Mouse (Mus musculus): ENCODE results near the gene Wwox.
A peak's percentile ranks its signal among the peaks of the same experiment; 100 is the strongest.

Gene Wwox

DNA sequence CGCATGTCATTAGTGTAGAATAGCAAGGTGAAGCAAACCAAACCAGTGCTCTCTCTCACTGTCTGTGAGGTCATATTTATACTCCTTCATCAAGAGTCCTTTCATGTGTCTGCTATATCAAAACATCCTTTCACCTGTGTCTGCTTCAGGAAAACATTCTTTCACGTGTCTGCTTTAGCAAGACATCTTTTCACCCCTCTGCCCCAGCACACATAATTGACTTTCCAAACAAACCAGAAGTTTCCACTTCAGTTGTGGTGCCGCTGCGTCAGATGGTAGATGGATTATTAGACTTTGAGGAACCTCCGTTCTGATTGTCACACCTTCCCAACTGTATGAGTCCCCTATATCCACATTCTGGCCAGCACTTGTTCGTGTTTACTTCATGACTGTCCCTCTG lies 429.9 kb downstream of the Wwox start:
- DNase-seq (ENCODE audit: extremely low spot score) = no peak

GRCm38 (mm10) chr8:114870410-114870809 lies 431.0 kb downstream of the Wwox start:
- no peak for DNase-seq (ENCODE audit: extremely low spot score)

DNA sequence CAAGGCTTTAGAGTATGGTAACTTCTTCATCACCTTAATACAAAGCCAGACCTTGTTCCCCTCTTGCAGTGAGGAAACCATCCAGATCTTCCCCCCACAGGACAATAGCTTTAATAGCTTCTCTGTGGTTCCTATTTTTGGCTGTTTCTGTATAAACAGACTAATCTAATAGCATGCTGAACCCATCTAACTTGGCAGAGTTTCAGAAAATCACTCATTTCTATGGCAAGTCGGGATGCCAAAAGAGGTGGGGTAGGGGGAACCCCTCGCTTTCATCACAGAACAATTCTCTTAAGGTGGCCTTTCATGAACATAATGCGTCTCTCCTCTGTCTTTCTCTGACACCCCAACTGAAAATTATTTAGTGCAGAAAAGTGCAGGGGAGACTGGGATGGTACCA lies 433.0 kb downstream of the Wwox start:
- DNase-seq (ENCODE audit: extremely low spot score) = no peak

GRCm38 (mm10) chr8:114875161-114875560 lies 435.7 kb downstream of the Wwox start:
- no peak for DNase-seq (ENCODE audit: extremely low spot score)

GRCm38 (mm10) chr8:114876161-114876611 lies 436.7 kb downstream of the Wwox start:
- peak; percentile 53 for DNase-seq (ENCODE audit: extremely low spot score)

- DNase-seq (ENCODE audit: extremely low spot score) = no peak
Observed at GRCm38 (mm10) chr8:114876696-114877206, 437.3 kb downstream of the Wwox start.

- DNase-seq (ENCODE audit: extremely low spot score) = no peak
Observed at GRCm38 (mm10) chr8:114877234-114877633, 437.8 kb downstream of the Wwox start.

GRCm38 (mm10) chr8:114878449-114879276 lies 439.2 kb downstream of the Wwox start:
- no peak for DNase-seq (ENCODE audit: extremely low spot score)

GRCm38 (mm10) chr8:114879277-114879568 lies 439.8 kb downstream of the Wwox start:
- no peak for DNase-seq (ENCODE audit: extremely low spot score)

- no peak for DNase-seq (ENCODE audit: extremely low spot score)
Observed at GRCm38 (mm10) chr8:114879678-114880077, 440.2 kb downstream of the Wwox start.

DNA sequence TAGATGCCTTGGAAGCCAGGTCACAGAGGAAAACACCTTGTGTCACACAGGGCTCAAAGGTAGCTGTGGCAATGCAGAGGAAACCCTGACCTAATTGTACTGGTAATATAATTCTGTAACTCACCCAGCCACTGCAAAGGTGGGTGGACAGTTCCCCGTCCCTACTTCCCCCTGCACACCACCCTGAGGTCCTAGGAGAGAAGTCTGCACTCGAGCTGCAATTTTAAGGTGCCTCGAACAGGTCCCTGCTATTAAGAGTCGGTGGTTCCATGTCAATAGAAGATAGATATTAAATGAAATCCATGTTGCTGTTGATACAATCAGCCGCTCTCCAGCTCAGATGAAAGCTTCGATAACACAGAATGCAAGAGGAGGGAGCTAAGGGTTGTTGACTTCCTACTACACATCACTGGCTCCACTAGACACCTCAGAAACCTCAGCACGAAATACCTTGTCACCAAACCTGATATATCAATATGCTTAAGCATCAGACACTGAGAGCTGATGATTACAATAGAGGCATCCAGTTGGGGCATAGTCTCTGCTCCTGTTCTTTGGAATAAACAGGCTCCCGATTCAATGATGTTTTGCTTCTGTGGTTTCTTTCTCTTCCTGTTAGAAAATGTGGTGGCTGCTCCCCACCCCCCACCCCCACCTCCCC lies 441.1 kb downstream of the Wwox start:
- no peak for DNase-seq (ENCODE audit: extremely low spot score)

- no peak for DNase-seq (ENCODE audit: extremely low spot score)
Observed at GRCm38 (mm10) chr8:114881891-114882401, 442.5 kb downstream of the Wwox start.

- DNase-seq (ENCODE audit: extremely low spot score) = no peak
Observed at GRCm38 (mm10) chr8:114882504-114882903, 443.0 kb downstream of the Wwox start.

DNA sequence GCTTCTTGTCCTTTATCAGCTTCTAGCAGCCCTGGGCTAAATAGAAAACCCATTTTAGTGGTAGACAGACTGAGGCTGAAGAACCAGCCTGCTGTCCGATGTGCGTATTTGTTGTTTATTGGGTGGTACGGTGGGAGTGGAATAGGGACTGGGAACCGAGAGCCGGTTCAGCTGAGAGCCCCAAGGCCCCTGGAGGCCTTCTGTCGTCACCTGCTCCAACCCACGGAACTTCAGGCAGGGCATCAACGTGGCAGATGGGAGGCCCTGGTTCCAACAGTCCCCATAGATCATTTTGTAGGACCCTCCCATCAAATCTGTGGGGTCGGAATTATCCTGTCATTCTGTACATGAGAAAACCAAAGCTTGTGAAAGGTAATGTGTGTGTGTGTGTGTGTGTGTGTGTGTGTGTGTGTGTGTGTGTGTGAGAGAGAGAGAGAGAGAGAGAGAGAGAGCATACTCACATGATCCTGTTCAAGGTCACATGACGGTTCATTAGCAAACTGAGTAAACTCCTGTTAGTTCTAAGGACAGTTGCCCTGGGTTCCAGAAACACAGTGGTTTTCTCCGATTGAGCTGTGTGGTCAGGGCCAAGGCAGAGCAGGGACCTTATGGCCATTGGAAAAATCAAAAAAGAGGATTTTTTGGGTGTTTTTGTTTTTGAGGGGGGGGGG lies 443.6 kb downstream of the Wwox start:
- DNase-seq (ENCODE audit: extremely low spot score) = no peak

DNA sequence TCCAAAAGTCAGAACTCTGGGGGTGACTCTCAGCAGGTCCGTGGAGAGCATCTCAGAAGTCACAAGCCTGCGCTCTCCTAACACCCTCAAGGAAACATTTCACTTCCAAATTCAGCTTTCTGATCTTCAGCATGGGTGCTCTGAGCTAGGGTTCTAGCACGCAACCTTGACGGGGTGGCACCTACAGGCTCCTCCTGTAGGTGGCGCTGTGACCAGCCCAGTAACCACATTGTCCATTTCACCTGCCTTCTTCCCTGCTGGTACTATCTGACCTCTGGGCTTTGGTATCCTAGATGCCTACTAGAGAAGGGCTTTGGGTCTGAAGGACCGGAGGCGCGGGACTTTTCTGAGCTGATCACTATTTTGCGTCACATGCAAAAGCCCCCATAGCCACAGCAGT lies 444.5 kb downstream of the Wwox start:
- no peak for DNase-seq (ENCODE audit: extremely low spot score)

GRCm38 (mm10) chr8:114885026-114885592 lies 445.7 kb downstream of the Wwox start:
- peak; percentile 22 for DNase-seq (ENCODE audit: extremely low spot score)

- DNase-seq (ENCODE audit: extremely low spot score) = no peak
Observed at GRCm38 (mm10) chr8:114888388-114888787, 448.9 kb downstream of the Wwox start.

- no peak for DNase-seq (ENCODE audit: extremely low spot score)
Observed at GRCm38 (mm10) chr8:114889578-114890374, 450.3 kb downstream of the Wwox start.

- DNase-seq (ENCODE audit: extremely low spot score) = no peak
Observed at GRCm38 (mm10) chr8:114890478-114890877, 451.0 kb downstream of the Wwox start.

DNA sequence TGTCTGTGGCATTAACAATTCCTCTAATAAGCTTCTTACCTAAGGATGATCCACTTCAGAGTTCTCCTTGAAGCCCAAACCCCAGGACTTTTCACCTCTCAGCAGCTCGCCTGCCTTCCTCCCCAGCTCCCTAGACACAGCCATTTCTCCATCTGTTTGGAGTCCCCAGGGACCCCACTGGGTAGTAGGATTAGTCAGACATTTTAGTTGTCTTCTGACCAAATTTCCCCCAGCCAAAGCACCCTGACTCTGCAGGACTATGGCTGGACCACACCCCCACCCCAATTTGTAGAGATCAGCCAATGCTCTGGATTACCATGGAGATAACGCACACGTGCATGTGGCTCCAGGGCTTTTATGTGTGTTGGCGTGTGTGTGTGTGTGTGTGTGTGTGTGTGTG lies 451.8 kb downstream of the Wwox start:
- DNase-seq (ENCODE audit: extremely low spot score) = no peak

DNA sequence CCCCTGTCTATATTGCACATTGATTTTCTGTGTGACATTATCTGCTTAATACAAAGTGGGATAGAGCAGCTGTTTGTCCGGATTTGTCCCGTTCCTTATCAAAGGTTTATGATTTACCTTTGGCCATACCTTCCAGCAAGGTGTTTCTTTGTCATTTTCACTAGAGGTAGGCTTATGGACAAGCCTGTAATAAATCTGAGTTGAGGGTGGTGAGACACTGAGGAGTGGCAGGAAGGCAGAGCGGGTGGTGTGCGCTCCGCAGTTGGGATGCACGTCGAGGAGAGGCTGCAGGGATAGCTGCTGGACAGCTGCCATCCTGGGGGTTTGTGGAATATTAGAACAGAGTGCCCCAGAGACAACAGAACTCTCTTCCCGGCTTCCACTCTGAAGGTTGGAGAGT lies 458.0 kb downstream of the Wwox start:
- DNase-seq (ENCODE audit: extremely low spot score) = no peak
